Mouse (Mus musculus) gastrocnemius, postnatal 36 days (tissue): ENCODE measurements at regions not wholly inside any gene's neighbourhood (a gene's known extent, or its start where the extent isn't known, plus 50 kb on each side); places are given as distances from the start of the nearest gene placed in this dataset.

ENCODE experiments used
- DNase-seq, 2 experiments: peaks; one replicate each; pipeline ENCODE4 v3.0.0; 2022
- intact Hi-C: fragments of 180-260 bp; cut with DNase I; formaldehyde crosslinking; loops from one replicate; pipeline ENCODE4 v1.15.1; 2025

- no peak for DNase-seq
- intact Hi-C loops = no loop called here
These were observed 231.4 kb upstream of the Frg1 start for GRCm38 (mm10) chr8:41648276-41648675.

GRCm38 (mm10) chr8:41644626-41645025 is 227.8 kb upstream of the Frg1 start:
- intact Hi-C loops = no loop called here
- DNase-seq = no peak

DNA sequence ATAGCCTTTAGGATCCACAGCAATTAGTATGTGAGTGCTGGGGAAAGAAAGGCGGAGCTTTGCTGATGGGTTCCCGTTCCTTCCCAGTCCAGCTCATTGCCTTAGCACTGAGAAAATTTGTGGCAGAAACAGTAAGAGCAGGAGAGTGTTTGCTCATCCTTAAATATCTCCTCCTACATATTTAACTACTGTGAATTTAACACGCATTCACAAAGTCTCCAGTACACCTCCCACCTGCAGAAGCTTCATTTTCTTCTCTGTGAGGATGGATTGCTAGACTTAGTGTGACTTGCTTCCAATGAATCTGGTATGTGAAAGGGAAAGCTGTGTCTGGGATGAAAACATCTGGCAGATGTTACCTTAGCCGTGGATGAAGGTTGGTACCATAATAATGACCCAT is 207.0 kb upstream of the Frg1 start:
- no peak for DNase-seq

GRCm38 (mm10) chr8:41600255-41600654 is 183.4 kb upstream of the Frg1 start:
- intact Hi-C loops = no loop called here
- DNase-seq = no peak

More for the DNA sequence above, 207.0 kb upstream of the Frg1 start:
- intact Hi-C loops = no loop called here

DNA sequence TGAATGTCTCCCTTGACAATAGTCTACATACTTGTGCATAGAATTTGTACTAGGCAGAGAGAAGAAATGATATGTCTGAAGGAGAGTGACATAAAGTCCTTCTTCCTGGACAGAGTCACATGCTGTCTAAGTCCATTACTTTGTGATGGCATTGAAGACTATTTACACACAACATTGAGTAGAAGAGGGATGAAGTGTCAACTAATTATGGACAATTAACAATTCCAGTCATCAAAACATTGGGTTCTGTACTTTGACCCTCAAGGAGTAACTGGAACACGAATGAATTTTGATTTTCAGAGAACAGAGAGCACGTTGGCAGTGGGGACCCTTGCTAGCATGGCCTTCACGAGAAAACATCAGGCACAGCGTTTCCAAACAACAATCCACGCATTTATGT is 177.6 kb upstream of the Frg1 start:
- no peak for DNase-seq
- intact Hi-C loops = no loop called here

DNA sequence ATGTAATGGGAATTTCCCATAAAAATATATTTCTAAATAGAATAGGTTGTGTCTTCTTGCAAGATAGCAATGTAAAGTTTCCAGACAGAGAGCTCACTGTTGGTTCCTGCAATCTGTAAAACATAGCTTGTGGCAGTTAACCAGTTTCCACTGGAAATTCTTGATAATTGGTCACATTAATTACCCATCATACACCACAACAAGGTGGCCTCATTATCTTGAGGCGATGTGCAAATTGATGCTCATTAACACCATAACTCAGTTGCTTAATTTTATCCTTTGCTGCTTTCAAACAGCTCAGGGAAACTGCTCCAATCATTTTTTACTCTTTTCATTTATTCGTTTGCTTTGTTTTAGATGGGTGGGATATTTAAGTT is 176.8 kb upstream of the Frg1 start:
- no peak for DNase-seq
- intact Hi-C loops = no loop called here

DNA sequence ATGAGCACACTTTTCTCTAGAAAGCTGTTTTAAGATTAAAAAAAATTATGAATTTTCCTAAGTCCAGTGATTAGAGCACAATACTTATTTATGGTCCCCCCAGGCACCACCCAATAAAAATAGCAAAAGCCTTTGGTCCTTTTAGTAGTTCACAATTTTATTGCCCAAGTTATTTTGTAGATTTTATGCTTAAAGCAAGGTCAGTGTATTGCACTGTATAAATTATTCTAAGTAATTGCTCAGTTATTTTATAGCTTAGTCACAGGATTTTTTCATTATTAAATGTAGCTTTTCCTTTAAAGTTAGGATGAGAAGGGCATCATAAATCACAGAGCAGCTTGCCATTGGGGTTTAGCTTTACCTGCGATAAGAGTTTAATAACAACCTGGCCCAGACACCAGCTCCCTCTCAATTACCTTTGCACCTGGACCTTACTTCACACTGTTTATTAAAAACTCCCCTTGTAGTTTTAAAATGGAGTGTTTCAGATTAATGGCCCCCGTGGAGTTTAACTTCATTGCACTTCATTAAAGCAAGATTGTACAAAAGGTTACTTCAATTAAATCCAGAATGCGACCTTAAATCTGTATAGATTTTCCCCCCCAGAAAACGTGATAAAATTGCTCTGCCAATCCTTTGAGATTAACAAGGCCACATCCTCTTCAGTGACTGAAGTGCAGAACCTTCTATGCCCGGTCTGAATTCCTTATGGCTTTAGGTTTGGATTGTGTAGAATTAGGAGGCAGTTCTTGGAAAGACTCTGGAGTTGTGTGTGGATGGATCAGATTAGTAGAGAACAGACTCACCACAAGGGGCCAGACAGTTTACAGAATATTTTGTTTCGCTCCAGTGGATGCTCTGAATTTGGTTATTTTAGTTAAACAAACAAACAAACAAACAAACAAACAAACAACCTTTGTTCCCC is 176.1 kb upstream of the Frg1 start:
- no peak for DNase-seq

DNA sequence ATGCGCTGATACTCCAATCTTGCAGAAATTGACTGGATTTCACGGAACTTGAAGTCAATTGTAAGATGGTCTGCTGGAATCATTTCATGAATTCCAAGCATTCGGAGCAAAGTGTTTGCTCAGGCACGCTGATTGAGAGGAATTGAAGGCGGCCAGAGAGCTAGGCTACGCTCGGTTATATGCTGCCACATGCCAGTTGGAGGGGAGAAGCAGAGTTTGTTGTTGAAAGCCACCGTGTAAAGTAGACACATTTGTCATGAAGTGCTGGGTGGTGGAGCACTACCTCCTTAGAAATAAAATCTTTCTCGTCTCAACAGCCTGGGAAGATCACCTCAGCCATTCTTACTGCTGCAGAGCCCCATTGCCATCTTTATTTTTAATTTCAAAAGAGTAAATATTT is 175.3 kb upstream of the Frg1 start:
- DNase-seq = no peak
- intact Hi-C loops = no loop called here

More for the DNA sequence above, 176.1 kb upstream of the Frg1 start:
- intact Hi-C loops = no loop called here

GRCm38 (mm10) chr8:41588157-41588556 is 171.3 kb upstream of the Frg1 start:
- no peak for DNase-seq
- intact Hi-C loops = no loop called here

- DNase-seq = peak in 1 of 2 experiments; percentile 44
- intact Hi-C loops = no loop called here
These were observed 156.4 kb upstream of the Frg1 start for GRCm38 (mm10) chr8:41573027-41573885.

- intact Hi-C loops = no loop called here
- DNase-seq = no peak
These were observed 153.7 kb upstream of the Frg1 start for GRCm38 (mm10) chr8:41570566-41570965.

GRCm38 (mm10) chr8:41561995-41562394 is 145.1 kb upstream of the Frg1 start:
- DNase-seq = no peak
- intact Hi-C loops = no loop called here

DNA sequence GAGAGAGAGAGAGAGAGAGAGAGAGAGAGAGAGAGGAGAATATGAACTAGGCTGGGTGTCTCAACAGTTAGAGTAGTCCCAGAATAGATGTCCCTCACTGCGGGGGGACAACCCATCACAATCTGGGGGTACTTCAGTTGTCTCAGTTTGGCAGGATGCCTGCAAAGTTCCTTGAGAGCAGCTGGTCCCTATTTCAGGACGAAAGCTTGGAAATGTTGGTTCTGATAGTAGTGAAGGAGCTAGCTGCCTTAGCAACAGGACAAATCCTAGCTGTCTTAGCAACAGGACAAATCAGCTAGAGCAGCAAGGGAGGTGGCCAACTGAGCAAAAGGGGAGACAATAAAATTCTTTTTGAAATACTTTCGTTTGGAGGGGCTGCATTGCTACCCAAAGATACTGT is 139.9 kb upstream of the Frg1 start:
- no peak for DNase-seq
- intact Hi-C loops = no loop called here

DNA sequence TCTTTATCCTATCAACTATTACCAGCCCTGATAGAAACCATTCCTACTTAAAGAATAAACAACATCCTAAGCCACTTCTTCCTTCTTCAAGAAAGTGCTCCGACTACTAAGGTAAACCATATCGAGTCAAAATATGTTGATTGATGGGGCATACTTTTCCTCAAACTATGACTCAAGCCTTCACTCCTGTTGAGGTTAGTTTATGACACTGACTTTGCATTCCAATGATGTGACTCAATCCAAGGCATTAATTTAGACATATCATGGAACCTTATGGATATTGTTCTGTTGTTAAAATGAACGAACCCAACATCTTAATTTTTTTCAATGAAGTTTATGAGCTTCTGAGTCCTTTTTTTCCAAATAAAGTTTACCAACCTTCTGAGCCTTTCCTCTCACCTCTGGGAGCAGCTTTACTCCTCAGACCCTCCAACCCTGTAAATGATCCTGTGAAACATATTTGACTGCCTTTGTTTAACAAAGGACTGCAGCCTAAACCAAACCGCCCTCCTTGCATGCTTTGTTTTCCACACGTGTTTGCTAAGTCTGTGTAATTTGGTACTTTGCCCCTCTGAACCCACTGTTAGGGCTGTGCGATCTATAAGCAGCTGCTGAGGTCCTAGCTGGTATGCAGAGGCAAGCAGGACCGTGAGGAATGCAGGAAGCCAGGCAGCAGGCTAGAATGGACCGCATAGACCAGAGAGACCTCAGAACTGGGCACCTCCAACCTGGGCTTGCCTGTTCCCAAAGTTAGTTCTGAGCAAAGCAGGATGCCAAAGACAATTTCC is 136.1 kb upstream of the Frg1 start:
- DNase-seq = no peak
- intact Hi-C loops = no loop called here

GRCm38 (mm10) chr8:41551925-41552414 is 135.1 kb upstream of the Frg1 start:
- no peak for DNase-seq
- intact Hi-C loops = no loop called here

DNA sequence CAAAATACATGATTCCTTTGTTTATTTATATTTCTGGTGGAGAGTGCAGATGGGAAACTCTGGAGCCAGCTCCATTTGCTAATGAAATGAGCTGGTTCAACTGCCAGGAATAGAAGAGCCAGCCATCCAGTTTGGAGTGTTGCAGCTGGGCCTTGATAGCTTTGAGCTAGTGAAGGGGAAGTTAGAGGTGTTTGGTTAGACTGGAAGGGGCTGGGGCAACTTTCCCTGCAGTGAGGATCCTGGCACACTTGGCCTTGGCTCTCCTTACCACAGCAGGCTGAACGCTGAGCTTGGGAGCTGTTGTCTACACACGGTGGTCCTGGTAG is 133.2 kb upstream of the Frg1 start:
- DNase-seq = no peak
- intact Hi-C loops = no loop called here

GRCm38 (mm10) chr8:41549220-41550094 is 132.6 kb upstream of the Frg1 start:
- intact Hi-C loops = no loop called here
- DNase-seq = no peak

- DNase-seq = no peak
- intact Hi-C loops = no loop called here
These were observed 131.0 kb upstream of the Frg1 start for GRCm38 (mm10) chr8:41547730-41548368.

GRCm38 (mm10) chr8:41532212-41532611 is 115.3 kb upstream of the Frg1 start:
- no peak for DNase-seq
- intact Hi-C loops = no loop called here
